Mouse (Mus musculus): ENCODE results near the gene Kin.

DNA sequence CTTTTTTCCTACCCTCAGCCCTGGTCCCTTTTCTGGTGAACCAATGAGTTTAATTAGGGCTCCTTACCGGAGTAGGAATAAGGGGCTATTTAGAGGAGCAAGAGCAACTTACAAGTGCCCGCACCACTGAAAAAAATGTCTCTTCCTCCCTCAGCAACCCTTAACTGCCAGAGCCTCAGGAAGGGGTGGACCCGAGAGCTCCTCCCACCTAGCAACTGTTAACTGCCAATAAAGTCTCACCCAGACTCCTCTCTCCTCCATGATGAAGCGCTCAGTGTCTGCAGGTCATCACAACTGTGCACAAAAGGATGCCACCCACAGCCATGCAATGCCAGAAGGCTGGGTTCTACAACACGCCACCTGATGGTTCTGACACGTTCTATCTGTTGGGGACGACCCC lies 8.6 kb upstream of the Kin start:
- TF ChIP-seq POLR2A (IDR thresholded peaks at IDR 0.05; ENCODE audit: low read depth, low read length), result no peak
- TF ChIP-seq CTCF (IDR thresholded peaks at IDR 0.05; ENCODE audit: extremely low read depth, insufficient read depth, insufficient read length, insufficient replicate concordance), result no peak

All from spleen, adult 2 months (tissue).